Mouse (Mus musculus) neutrophil, adult 5-6 weeks (primary cell): Measurements from ENCODE around the gene Myo3b. TPM values are rescaled to one million over a fixed set of nuclear protein-coding genes. Genes with fewer than 3 reads are reported as not detected.

Source experiments
- ATAC-seq: fragments of 151-379, 151-347 bp; 2 replicates; pipeline ENCODE4 v1.8.0; 2017; ENCODE audit warnings: mild to moderate bottlenecking, moderate TSS enrichment; ENCODE audit not compliant: insufficient number of reproducible peaks, poor library complexity, low FRiP score, severe bottlenecking; ENCODE audit errors: extremely low read depth
- total RNA-seq: library from RNA; stranded (forward); fragments of 200-1000 nt; gene quantifications from 2 replicates; pipeline ENCODE4 v1.2.3, GENCODE M21; 2017

Gene Myo3b
- total RNA-seq, 1 experiment from 2014 or later = 0.93 TPM

GRCm38 (mm10) chr2:70322767-70323166, 283.8 kb downstream of the Myo3b start:
- ATAC-seq = no peak

GRCm38 (mm10) chr2:70327602-70328001, 288.7 kb downstream of the Myo3b start:
- no peak for ATAC-seq

- no peak for ATAC-seq
These were observed 294.0 kb downstream of the Myo3b start for GRCm38 (mm10) chr2:70332905-70333304.

- no peak for ATAC-seq
These were observed 294.6 kb downstream of the Myo3b start for GRCm38 (mm10) chr2:70333553-70333952.

GRCm38 (mm10) chr2:70336551-70336950, 297.6 kb downstream of the Myo3b start:
- no peak for ATAC-seq

- no peak for ATAC-seq
These were observed 298.3 kb downstream of the Myo3b start for GRCm38 (mm10) chr2:70337208-70337611.

- no peak for ATAC-seq
These were observed 298.9 kb downstream of the Myo3b start for GRCm38 (mm10) chr2:70337869-70338268.

GRCm38 (mm10) chr2:70339061-70339460, 300.1 kb downstream of the Myo3b start:
- ATAC-seq = no peak

- ATAC-seq = no peak
These were observed 300.6 kb downstream of the Myo3b start for GRCm38 (mm10) chr2:70339501-70339900.

- ATAC-seq = no peak
These were observed 301.3 kb downstream of the Myo3b start for GRCm38 (mm10) chr2:70340224-70340623.

GRCm38 (mm10) chr2:70345126-70345525, 306.2 kb downstream of the Myo3b start:
- ATAC-seq = no peak

- ATAC-seq = no peak
These were observed 308.6 kb downstream of the Myo3b start for GRCm38 (mm10) chr2:70347511-70347910.

GRCm38 (mm10) chr2:70348793-70349553, 310.0 kb downstream of the Myo3b start:
- ATAC-seq = no peak

GRCm38 (mm10) chr2:70352435-70353165, 313.7 kb downstream of the Myo3b start:
- ATAC-seq = no peak

- no peak for ATAC-seq
These were observed 315.1 kb downstream of the Myo3b start for GRCm38 (mm10) chr2:70354056-70354455.

- no peak for ATAC-seq
These were observed 316.1 kb downstream of the Myo3b start for GRCm38 (mm10) chr2:70355026-70355425.

GRCm38 (mm10) chr2:70369421-70369820, 330.5 kb downstream of the Myo3b start:
- ATAC-seq = no peak

- no peak for ATAC-seq
These were observed 340.4 kb downstream of the Myo3b start for GRCm38 (mm10) chr2:70379341-70379740.

- no peak for ATAC-seq
These were observed 341.0 kb downstream of the Myo3b start for GRCm38 (mm10) chr2:70379939-70380338.

- ATAC-seq = no peak
These were observed 349.7 kb downstream of the Myo3b start for GRCm38 (mm10) chr2:70388645-70389044.
